Mouse (Mus musculus) spleen, adult 10 weeks (tissue): Measurements from ENCODE around the gene Phf24. TPM values are rescaled to one million over a fixed set of nuclear protein-coding genes. Genes with fewer than 3 reads are reported as not detected.

Experiments
- polyA plus RNA-seq: library from polyadenylated mRNA; stranded (reverse); fragments of 350-450 nt; fragmentation: Illumina TruSeq; extraction: RNeasy Lipid Tissue Mini Kit (QIAGEN cat#74804); gene quantifications from one replicate; pipeline ENCODE4 v1.2.3, GENCODE M21; 2015; ENCODE audit warnings: low replicate concordance; ENCODE audit not compliant: insufficient read depth

Gene Phf24
- 2.0 TPM for polyA plus RNA-seq

DNA sequence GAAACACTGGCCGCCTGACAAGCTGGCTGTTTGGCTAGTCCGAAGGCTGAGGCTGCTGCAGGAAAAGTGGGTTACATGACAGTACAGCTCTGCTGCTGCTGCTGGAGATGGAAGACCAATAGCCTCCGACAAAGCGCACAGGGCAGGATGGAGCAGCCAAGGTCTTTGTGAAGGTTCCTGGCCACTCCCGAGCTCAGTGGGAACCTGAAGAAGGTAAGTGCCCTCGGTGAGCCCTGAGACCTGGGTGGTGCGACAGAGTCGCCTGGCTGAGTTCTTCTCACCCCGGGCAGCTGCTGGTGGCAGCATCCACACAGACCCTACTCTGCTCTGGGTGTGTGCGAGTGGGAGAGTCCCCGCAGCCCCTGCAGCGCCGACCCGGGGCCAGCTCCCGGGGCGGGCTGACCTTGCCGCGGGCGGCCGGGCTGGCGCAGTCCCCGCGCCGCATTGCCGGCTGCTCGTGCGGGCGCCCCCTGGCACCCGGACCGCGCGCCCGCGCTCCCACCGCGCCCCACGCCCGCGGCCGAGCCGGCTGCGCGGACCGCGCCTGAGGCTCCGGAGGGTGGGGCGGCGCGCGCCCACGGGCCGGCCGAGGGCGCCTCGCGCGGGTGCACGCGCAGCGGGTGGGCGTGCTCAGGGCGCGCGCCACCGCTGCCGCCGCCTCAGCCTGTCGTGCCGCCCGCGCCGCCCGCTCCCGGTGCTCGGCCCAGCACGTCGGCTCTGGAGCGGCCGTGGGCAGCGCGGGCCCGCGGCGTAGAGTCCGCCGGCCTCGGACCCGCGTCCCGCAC lies at the start of gene Phf24:
TSS of gene Phf24 (plus strand) at position 44 of the 785 bp plus-strand sequence.

DNA sequence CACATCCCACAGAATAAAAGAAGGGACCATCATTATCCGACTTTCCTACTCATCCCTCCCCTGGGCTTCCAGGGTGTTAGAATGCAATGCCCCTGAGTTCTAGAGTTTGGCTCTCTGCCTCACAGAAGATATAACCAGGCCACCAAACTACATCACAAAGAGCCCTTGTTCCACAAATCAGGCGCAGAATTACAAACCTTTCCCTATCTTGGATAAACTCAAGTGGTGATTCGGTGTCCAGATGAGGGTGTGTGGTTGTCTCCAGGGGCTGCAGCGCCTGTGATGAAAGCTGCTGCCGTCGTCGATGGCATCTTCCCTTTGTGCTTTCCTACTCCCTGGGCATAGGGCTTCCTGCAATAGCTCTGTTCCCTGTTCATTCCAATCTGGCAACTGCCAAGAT lies 42.3 kb upstream of the Phf24 start, which contains the start of gene Fam205c:
TSS of gene Fam205c (minus strand) at position 101 of the 400 bp plus-strand sequence.

DNA sequence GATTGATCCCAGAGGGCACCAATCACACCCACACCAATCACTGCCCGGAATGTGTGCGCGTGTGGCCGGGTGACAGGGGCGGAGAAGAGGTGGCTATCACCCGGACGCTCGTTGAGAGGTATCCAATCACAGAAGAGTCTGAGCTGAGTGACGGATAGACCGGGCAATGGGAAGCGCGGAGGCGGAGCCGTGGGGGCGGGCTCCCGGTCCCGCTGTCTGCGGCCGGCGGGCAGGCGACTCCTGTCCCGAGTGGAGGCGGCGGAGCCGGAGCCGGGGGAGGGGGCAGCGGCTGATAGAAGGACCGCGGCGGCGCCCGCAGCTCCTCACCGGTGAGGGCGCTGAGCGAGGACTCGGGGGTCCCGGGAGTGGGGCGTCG lies 33.2 kb downstream of the Phf24 start, which contains the start of gene Dnajb5:
TSS of gene Dnajb5 (plus strand) at position 139 of the 376 bp plus-strand sequence.

DNA sequence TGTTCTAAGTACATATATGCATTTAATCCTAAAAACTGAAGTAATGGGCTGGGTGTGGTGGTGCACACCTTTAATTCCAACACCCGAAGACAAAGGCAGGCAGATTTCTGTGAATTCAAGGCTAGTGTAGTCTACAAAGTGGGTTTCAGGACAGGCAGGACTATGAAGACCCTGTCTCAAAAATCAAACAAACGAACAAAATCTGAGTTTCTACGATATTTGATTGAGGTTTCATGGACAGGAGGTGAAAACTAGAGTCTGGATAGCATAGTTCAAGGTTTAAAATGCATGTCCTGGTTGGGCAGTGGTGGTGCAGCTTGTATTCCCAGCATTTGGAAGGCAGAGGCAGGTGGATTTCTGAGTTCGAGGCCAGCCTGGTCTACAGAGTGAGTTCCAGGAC lies 52.8 kb downstream of the Phf24 start, which contains the start of gene 1700022I11Rik:
TSS of gene 1700022I11Rik (plus strand) at position 301 of the 400 bp plus-strand sequence.

Other genes with a start within 250 kb of the Phf24 start
- not detected for gene 4930578G10Rik, start 181.1 kb upstream of the Phf24 start, polyA plus RNA-seq
- 137 TPM for gene Ccl19, start 160.1 kb upstream of the Phf24 start, polyA plus RNA-seq
- gene Ccl21a, start 142.7 kb upstream of the Phf24 start, polyA plus RNA-seq, result 506 TPM
- 0.07 TPM for gene Fam205a1, start 62.8 kb upstream of the Phf24 start, polyA plus RNA-seq
- gene Gm12394, start 59.9 kb upstream of the Phf24 start, polyA plus RNA-seq, result not detected
- not detected for gene Fam205c, start 42.4 kb upstream of the Phf24 start, polyA plus RNA-seq
- gene Dnajb5, start 33.2 kb downstream of the Phf24 start, polyA plus RNA-seq, result 12.7 TPM
- gene 1700022I11Rik, start 52.9 kb downstream of the Phf24 start, polyA plus RNA-seq, result not detected
- 241 TPM for gene Vcp, start 83.8 kb downstream of the Phf24 start, polyA plus RNA-seq
- gene Fancg, start 93.8 kb downstream of the Phf24 start, polyA plus RNA-seq, result 21.5 TPM
- gene Pigo, start 109.2 kb downstream of the Phf24 start, polyA plus RNA-seq, result 12.9 TPM
- 64.6 TPM for gene Stoml2, start 115.0 kb downstream of the Phf24 start, polyA plus RNA-seq
- gene Fam214b, start 129.6 kb downstream of the Phf24 start, polyA plus RNA-seq, result 15.0 TPM
- 1.6 TPM for gene Unc13b, start 142.3 kb downstream of the Phf24 start, polyA plus RNA-seq